Mouse (Mus musculus): Measurements from ENCODE around the gene Gm12569. TPM values are rescaled to one million over a fixed set of nuclear protein-coding genes. Genes with fewer than 3 reads are reported as not detected.

The Gm12569 gene
- total RNA-seq, 2 experiments from 2014 or later = not detected

Other genes starting within 250 kb of the Gm12569 start
- gene Olfr1377, start 238.5 kb upstream of the Gm12569 start, total RNA-seq (2021) = not detected
- not detected for gene Olfr51, start 216.9 kb upstream of the Gm12569 start, total RNA-seq (2021)
- gene Olfr54, start 206.2 kb upstream of the Gm12569 start, total RNA-seq (2021) = not detected
- not detected for gene Olfr1375, start 172.4 kb upstream of the Gm12569 start, total RNA-seq (2021)
- 1 to 10 TPM; 8.1 to 9.3 TPM for gene Zfp354a, start 161.2 kb upstream of the Gm12569 start, total RNA-seq (2021)
- gene Clk4, start 41.3 kb downstream of the Gm12569 start, total RNA-seq (2021) = 100 to 1,000 TPM in 1 of 2 experiments, 10 to 100 TPM in 1; 79.3 to 115 TPM
- gene BC049762, start 42.6 kb downstream of the Gm12569 start, total RNA-seq (2021) = not detected
- gene Col23a1, start 69.4 kb downstream of the Gm12569 start, total RNA-seq (2021) = 10 to 100 TPM in 1 of 2 experiments, 1 to 10 TPM in 1; 9.2 to 11.8 TPM